Mouse (Mus musculus) lung, postnatal 36 days (tissue): ENCODE measurements around the gene Olfr159.
"Not testable (repeated sequence)": the region's sequence is repeated elsewhere in the genome, so short reads cannot be mapped to it uniquely, and the experiment has no call there.

ENCODE experiments used
- DNase-seq: peaks from one replicate; pipeline ENCODE4 v3.0.0; 2022; ENCODE audit warnings: mixed read lengths

Olfr159 gene

DNA sequence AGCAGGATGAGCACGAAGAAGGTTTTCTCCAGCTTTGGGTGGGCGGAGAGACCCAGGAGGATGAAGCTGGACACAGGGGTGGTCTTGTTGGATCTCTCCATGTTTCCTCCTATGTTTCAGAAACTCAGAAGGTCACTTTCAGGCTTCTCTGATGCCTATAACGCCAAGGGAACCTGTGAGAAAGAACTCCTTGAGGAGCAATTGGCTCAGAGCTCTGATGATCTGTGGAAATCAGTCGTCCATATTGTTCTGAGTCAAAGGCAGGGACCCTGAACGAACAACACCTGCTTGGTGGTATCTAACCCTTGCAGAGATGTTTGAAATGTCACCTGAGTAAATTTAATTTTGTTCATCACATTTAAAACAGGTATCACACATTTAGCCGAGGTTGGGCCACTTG, at the start of gene Olfr159:
Olfr159 (minus strand) TSS at position 101 of the 400 bp plus-strand sequence.
- DNase-seq: no peak

DNA sequence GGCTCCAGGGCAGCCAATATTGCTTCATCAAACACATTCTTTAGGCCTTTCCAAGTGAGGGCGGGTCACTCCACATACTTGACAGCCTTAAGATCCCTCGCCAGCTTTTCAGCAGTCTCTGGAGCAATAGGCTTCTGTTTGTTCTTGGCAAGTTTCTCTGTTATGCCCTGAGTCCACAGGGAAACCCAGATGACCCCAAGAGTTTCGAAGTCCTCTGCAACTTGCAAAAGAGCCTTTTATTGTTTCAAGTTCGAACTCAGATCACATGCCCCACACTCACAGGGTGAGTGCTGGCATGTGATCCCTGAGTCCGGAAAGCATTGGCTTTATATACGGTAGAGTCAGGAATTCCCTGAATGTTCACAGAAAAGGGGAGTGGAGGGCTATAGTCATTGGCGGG, 28.1 kb upstream of the Olfr159 start:
- DNase-seq: peak; percentile 84

DNA sequence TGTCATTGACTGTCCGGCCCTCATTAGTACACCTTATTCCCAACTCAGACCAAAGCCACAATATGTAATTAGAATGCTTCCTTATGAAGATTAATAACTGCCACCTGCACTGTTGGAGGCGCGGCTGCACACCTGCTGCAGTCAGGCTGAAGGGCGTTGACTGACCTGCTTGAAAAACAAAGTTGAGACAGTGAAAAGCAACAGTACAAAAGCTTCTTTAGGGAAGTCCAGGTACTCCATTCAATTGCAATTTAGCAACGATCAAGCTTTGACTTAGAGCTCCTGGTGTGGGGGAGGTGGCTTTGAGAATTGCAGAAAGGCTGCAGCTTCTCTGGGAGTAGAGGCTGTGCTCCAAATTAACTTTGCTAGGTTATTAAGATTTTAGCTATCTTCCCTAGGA, 25.0 kb upstream of the Olfr159 start:
- DNase-seq: not testable (repeated sequence)

DNA sequence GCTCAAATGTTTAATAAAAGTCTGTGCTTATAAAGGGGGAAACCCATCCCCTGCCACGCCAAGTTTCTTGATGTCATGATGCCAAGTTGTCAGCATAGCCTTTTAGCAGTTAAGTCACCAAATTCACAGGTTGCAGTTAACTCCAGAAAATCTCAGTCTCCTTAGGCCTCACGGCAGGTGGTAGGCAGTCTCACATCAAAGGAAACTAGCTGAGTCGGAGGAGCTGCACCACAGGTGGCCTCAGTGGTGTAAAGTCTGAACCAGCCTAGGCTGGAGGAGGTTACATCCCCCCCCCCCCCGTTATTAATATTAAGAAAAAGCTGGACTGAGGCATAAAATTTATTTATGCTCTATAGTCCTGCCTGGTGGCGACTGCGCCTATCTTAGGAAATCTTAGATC, 24.5 kb upstream of the Olfr159 start:
- no peak for DNase-seq

DNA sequence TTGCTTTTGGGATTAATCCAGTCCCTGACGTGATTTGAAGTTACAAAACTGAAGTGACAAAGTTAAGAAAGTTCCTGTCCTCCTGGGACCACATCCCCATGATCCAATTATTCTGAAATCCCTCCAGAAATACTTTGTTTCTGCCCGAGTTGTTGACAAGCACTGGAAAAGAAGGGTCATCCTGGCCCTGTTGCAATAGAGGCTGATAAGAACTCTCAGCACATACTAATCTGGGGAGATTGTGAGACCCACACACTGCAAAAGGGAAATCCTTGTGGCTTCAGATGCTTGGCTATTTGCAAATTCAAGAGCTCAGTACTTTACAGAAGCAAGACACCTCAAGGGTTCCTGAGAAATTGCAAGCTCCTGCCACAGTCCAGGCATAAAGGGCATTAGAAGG, 1.5 kb upstream of the Olfr159 start:
- DNase-seq: peak; percentile 13

DNA sequence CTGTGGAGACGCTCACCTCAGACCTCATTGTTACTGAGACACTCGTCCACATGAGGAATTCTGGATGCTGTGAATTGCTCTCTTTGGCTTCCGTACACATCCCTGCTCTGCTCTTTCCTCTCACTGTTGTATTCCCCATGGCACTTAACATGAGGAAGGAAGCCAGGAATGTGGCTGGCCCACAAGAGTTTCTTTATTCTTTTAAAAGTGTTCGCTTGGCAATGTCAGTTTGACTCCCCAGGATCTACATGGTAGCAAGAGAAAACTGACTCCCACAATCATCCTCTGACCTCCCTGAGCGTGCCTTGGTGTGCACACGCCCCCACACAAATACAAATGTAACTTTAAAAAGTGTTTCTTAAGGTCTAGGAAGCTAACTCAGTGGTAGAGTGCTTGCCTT, 817 bp upstream of the Olfr159 start:
- DNase-seq: peak; percentile 30

DNA sequence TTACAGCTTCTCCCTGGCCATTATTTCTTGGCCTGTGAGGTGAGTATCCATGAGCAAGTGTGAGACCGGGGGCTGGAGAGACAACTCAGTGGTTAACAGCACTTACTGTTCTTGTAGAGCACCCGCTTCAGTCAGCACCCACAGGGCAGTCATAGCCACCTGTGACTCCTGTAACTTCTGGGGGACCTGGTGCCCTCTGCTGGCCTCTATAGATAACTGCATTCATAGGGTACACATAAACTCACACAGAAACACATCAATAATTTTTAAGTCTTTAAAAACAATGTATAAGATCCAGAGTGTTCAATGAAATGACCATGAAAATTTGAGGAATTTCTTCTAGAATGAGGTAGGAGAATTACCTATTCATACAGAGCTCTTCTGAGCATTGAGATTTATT, 1.4 kb downstream of the Olfr159 start:
- no peak for DNase-seq

DNA sequence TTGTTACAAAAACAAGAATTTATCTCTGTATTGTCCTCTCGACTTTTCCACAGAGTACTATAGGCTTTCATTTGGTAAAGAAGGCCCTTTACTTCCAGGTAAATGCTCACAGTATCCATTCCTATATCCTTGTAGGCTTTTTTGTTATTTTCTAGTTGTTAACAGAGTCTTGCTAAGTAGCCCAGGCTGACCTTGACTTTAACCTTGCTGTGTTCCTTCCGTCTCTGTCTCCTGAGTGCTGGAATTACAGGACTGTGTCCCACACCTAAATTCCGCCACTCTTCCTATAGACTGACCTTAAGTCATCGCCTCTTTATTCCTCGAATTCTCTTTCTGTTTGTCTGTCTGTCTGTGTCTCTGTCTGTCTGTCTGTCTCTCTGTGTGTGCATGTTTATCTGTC, 2.5 kb downstream of the Olfr159 start:
- DNase-seq: no peak

DNA sequence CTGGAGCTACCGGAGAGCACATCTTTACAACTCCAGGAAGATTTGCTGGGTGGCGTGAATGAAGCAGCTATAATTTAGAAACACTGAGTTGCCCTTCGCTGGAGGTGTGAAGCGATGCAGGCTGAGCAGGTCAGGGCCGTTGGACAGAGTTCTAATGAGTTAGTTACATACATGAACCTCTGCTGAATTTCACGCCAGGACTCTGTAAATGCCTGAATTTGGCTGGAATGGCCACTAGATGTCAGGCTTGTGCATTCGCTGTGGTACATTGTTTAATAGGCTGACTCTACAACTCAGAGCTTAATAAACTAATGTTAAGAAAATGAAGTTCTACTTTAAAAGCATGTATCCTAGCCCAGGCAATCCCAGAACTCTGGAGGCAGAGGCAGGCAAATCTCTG, 7.4 kb downstream of the Olfr159 start:
- DNase-seq: peak; percentile 87

DNA sequence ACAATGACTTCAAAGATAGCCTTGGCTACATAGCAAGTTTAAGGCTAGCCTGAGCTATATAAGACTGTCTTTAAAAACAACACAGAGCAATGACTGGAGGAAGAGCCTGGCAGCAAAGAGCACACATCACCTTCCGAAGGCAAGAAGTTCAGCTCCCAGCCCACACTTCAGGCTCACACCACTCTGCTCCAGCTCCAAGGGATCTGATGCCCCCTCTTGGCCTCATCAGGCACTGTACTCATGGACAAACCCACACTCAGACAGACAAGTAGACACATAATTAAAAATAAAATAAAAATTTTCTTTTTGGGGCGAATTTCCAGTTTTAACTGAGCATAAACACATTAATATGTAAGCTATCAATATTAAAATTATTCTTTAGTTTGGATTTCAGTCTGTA, 9.5 kb downstream of the Olfr159 start:
- no peak for DNase-seq

DNA sequence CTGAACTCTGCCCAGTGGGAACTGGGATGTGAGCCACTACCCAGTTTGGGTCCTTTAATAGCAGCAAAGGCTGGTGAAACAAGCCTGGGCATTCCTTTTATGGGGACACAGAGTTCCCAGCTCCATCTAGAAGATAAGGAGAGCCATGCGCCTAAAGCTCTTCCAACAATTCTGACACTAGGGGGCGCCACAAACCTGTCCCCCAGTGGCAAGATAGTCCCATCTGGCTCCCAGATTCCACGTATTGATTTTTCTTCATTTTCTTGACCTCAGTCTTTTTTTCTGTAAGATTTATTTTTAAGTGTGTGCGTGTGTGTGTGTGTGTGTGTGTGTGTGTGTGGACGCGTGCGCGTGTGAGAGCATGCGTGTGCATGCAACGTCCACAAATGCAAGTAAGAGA, 10.3 kb downstream of the Olfr159 start:
- DNase-seq: peak; percentile 75

DNA sequence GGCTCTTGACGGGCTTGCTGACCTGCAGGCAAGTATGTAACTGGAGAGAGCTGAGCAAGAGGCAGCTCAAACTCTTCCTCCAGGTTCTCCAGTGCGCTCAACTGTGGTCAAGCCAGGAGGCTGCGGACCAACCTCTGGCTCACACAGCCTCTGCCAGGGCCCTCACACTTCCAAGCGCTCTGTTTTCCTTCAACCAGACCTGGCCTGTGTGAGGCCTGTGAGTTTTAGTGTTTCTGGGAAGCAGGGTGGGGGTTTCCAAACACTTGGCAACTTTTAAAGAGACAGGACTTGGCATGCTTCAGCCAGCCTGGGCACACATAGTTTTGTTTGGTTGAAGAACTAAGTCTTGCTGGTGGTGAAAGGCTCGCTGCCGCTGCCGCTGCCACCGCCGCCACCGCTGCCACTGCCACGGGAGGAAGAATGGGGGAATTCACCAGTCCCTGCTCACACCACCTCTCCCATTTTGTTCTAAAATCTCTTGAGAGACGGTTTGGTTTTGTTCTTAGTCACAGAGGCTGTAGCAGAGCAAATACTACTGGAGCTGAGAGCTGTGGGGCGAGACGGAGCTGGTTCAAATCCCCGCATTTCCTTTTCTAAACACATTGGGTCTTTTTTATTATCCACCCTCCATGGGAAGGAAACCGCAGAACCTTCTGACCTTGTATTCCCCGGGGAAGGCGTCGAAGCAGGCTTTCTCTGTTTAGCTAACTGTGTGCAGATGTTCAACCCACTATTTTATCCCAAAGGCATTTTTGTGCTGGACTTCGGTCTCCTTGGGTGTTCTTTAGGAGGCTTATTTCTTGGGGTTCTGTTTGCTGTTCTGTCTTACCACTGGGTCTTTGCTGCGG, 11.0 kb downstream of the Olfr159 start:
- DNase-seq: peak; percentile 49

DNA sequence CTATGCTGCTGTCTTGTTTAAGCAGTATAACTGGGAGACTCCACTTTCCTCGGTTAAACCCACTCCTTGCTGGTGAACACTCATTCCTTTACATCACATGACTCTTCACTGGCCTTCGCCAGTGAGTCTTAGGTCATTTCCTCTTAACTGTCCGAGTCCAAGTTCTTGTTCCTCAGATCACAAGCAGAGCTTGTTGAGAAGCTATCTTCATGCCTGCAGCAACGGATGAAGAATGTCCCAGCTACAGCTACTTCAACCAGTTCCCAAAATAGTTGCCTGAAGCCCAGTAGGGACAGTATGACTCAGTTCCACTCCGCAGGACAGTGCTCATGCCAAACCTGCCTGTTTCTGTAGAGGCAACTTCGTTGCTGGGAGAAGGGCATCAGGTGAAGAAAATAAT, 13.6 kb downstream of the Olfr159 start:
- no peak for DNase-seq

DNA sequence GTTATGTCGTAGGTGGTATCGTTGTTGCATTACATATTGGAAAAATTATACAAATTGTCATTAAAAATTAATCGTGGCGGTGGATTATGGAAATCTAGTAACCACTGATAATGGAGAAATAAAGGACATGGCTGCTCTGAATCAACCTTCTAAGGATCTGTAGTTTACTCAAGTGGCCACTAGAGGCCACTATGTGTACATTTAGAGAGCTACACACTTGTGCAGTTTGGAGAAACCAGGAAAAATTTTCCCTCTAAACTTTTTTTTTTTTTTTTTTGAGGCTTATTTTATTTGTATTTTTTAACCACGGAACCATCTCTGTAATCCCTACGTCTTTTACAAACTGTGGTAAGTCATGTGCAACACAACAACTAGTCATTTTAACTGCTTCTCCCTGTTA, 25.6 kb downstream of the Olfr159 start:
- DNase-seq: peak; percentile 75

DNA sequence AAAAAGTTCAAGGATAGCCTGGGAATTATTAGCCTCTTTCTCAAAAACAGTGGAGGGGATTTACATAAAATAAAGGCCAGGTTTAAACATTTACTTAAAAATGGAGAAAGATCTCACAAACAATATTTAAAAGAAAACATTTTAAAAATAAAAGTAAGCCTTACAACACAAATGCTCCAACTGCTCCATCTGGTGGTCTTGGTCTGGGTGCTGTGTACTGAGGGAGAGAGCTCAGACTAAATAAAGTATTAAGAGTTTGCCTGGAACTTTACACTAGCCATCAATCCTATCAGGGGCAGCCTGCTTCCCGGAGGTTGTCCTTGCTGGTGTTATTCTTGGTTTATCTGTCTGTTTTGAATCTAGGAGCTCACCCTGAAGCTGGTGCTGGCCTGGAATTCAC, 27.7 kb downstream of the Olfr159 start:
- DNase-seq: peak; percentile 49

DNA sequence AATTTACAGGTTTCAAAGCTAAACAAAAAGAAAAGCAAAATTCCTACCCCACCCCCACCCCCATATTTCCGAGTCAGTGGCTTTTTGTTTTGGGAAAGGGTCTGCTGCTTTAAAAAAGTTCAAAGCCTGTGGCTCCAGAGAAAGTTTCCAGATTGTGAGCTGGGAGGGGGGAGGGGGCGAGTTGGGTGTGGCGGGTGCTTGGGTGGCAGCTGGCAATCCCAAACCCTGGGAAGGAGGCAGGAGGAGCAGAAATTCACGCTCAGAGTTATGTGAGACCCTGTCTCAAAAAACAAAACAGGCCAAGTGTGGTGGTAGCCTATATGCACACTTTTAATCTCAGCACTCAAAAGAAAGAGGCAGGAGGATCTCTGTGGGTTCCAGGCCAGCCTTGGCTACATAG, 28.2 kb downstream of the Olfr159 start:
- DNase-seq: no peak

DNA sequence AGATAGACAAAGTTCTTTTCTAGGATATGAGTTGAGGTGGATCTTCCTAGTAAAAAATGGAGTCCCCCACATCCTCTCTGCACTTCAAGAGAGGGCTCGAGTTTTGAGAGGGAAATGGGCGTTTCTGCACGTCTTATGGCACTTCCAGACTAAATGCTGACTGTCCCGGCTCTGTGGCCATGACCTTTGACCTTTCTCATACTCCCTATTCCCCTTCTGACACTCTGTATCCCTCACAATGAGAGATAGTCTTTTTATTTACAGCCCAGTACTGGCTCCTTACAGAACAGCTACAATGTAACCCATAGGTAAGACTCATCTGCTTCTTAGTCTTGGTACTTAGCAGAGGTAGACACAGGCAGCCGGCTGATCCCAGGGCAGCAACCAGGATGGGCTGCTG, 29.3 kb downstream of the Olfr159 start:
- no peak for DNase-seq

DNA sequence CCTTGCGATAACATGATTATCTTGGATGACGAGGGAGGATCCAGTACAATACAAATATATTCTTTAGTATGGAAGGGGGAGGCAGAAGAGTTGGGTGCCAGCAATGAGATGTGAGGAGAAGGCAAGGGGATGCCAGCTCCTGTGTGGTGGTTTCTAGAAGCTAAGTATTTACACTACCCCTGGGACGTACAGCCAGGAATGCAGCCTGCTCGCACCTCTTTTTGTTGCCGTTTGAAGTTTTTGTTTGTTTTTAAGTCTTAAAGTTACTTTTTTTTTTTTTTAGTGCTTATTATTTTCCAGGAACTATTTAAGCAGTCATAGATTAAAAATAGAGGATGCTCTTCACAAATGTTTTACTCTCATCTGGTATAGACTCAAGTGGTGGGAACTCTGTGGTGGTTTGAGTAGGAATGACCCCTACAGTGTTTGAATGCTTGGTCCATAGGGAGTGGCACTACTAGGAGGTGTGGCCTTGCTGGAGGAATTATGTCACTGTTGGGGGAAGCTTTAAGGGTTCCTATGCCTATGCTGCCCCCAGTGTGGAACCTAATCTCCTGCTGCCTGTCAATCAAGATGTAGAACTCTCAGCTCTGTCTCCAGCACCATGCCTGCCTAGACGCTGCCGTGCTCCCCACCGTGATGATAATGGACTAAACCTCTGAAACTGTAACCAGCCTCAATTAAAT, 31.7 kb downstream of the Olfr159 start:
- DNase-seq: no peak

DNA sequence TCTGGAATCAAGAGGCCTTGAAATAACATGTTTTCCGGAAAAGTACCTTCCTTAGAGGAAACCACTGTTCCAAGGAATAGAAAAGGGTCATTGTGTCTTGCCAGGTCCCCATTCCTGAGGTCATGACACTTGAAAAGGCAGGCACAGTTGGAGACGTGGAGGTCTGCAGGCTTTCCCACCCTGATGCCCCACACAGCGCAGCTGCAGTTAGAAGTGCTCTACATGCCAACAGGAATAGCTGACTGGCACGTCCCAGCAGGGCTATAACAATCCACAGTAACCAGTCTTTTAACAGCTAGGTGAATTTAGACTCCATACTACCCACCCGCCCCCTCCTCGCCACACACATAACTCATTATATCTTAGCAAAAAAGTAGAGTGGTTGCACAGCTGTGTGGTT, 33.7 kb downstream of the Olfr159 start:
- no peak for DNase-seq

DNA sequence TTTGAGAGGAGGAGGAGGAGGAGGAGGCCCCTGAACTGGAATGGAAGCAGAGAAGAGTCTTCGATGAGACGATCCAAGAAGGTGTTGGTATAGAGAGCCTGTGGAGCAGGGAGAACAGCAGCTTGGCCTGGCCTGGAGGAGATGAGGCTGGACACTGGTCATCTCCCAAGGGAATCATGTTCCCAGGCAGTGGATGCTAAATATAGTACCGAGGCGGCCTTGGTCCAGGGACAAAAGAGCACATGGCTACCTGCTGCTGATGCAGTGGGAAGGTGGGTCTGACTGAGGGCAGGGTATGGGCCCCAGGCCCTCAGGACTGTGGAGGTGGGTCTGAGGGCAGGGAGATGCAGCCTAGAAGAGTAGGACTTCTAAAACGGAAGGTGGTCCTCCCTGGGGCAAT, 37.6 kb downstream of the Olfr159 start:
- DNase-seq: no peak

DNA sequence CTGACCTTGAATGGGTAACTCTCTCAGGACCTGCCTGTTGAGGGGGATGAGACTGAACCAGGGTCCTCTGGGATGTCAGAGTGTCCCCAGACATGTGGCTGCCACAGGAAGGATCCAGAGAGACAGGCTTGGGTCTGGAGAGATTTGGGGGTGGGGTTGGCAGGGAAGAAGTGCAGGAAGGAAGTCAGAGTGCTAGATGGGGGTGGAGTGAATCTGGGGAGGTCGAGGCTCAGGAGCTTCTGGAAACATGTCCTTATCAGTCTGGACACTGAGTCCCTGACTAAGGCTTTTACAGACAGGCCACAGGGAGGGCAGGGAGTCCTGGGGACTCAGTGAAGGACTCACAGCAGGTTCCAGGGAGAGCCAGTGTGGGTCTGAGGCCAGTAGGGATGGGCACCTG, 38.6 kb downstream of the Olfr159 start:
- no peak for DNase-seq

DNA sequence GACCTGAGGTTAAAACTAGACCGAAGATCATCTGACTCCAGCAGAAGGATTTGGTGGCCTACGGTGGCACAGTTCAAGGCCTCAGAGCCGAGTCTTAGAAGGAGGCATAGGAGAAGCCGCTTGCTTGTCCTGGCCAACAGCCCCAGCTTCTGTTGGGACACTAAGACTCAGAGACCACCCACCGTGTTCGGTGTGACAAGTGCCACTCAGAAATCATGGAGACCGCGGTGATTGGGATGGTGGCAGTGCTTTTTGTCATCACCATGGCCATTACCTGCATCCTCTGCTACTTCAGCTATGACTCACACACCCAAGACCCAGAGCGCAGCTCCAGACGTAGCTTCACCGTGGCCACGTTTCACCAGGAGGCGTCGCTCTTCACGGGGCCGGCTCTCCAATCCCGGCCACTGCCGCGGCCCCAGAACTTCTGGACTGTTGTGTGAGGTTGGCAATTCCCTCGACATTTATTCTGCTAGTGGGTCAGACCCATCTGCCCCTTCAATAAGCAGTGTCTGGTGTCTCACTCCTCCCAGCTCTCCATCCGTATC, 40.0 kb downstream of the Olfr159 start:
- peak; percentile 63 for DNase-seq

DNA sequence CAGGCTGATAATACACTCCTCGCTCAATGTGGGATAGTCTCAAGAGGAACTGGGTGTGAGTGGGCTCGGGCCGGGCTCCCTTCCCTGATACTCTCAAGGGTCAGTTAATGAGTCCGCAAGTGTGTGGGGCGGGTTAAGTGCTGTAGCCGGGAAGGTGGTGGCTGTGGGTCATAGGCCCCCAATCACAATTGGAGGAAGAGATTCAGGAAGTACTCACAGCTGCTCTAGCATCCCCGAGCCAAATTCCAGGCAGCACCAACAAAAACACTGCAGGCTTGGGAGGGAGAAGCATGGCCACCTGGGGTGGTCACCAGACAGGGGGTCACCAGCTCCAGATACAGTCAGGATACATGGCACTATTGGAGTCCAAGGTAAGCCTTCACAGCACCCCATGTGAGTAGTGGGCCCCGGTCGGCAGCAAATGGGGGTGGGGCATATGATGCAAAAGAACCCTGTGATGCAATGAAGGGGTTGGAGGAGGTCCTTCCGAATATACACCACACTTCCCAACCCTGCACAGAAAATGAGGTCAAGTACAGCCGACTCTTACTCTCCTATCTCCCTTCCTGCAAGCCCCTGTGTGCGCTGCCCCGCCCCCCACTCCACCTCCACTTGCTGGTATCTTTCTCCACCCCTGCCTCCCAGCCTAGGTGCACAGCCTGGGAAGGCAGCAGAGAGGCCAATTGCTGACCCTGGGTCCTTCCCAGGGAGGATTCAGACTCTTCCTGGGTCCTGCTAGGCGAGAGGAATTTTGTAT, 40.8 kb downstream of the Olfr159 start, which contains the start of gene Spaar:
Spaar (plus strand) TSS at position 241 of the 757 bp plus-strand sequence.
- DNase-seq: peak; percentile 85
